Comparison of ENCODE assay signal across 9 mouse cellular contexts in genomic region chr6:52418451-52419170, GRCm38 (mm10).
DNase-seq lines count a peak whose midpoint lies in the region; ATAC-seq and TF ChIP-seq lines count a peak whose summit lies in the region.
"Had no signal": no experiment of that assay in that cellular context is flagged by ENCODE, and none has a peak within 500 bp of the region (broad histone marks: within the 10 kb centered on the region; RNA-seq: fewer than 3 reads in every experiment).

No protein-coding gene starts in this region.

- no peak for TF ChIP-seq POLR2A in limb, embryonic 14.5 days (IDR thresholded peaks at IDR 0.05; ENCODE audit: borderline replicate concordance, extremely low read depth, insufficient read depth, insufficient read length)

- no peak for TF ChIP-seq EP300 in stomach, postnatal 0 days (optimal IDR thresholded peaks at IDR 0.05)

- intact Hi-C loops in heart, postnatal 10 days (cut with DNase I): no loop called here

- 15% methylated on average over 12 of the region's 12 CpGs for WGBS in limb, embryonic 14.5 days
- WGBS in stomach, postnatal 0 days: 21% methylated on average over 12 of the region's 12 CpGs

- peak; percentile 54 for DNase-seq in testis, postnatal 10 days (ENCODE audit: low spot score)
- DNase-seq in testis, postnatal 14 days (ENCODE audit: low spot score): no peak
- DNase-seq in heart, postnatal 10 days: peak; percentile 71 to 72
- DNase-seq in limb, embryonic 14.5 days (ENCODE audit: low spot score): peak; percentile 73
- peak; percentile 59 for DNase-seq in stomach, postnatal 0 days (ENCODE audit: low spot score)
- no peak for DNase-seq in layer of hippocampus, postnatal 36 days

- no peaks in the 10 kb centered on the region for H3K36me3 ChIP-seq in limb, embryonic 14.5 days (ENCODE audit: control insufficient read depth, insufficient read depth, low read length)
- H3K36me3 ChIP-seq in stomach, postnatal 0 days (ENCODE audit: control insufficient read depth, insufficient read depth, low read length): no peaks in the 10 kb centered on the region
- H3K36me3 ChIP-seq: embryonic facial prominence, embryonic 13.5 days had no signal

- peak overlapping the region; percentile 14 for H3K4me2 ChIP-seq in limb, embryonic 14.5 days (replicated peaks; ENCODE audit: low read depth, low read length, severe bottlenecking)
- H3K4me2 ChIP-seq in stomach, postnatal 0 days (replicated peaks; ENCODE audit: low read depth): 0 out of 2 replicates have a peak overlapping the region, but pooled peaks have one; percentile 6
- H3K4me2 ChIP-seq: embryonic facial prominence, embryonic 13.5 days had no signal

- TF ChIP-seq CTCF in stomach, postnatal 0 days (IDR thresholded peaks at IDR 0.05; ENCODE audit: low read depth): no peak

- H3K4me3 ChIP-seq in limb, embryonic 14.5 days (replicated peaks; ENCODE audit: low read length): no peak overlapping the region
- H3K4me3 ChIP-seq in stomach, postnatal 0 days (ENCODE audit: low read depth, low read length): no peak overlapping the region
- H3K4me3 ChIP-seq: embryonic facial prominence, embryonic 13.5 days had no signal

- no peak overlapping the region for H3K9ac ChIP-seq in limb, embryonic 14.5 days (ENCODE audit: low read depth, low read length, severe bottlenecking)
- no peak overlapping the region for H3K9ac ChIP-seq in stomach, postnatal 0 days (ENCODE audit: low read length)
- H3K9ac ChIP-seq: embryonic facial prominence, embryonic 13.5 days had no signal

- peaks cover 4% of the 10 kb centered on the region; the same call in 1 of the 2 replicates for H3K9me3 ChIP-seq in limb, embryonic 14.5 days (ENCODE audit: control insufficient read depth, low read length)
- no peaks in the 10 kb centered on the region for H3K9me3 ChIP-seq in stomach, postnatal 0 days (ENCODE audit: control insufficient read depth, low read length)
- H3K9me3 ChIP-seq: embryonic facial prominence, embryonic 13.5 days had no signal

- H3K27ac ChIP-seq in limb, embryonic 14.5 days (replicated peaks; ENCODE audit: low read depth, low read length): no peak overlapping the region
- H3K27ac ChIP-seq in stomach, postnatal 0 days (replicated peaks): no peak overlapping the region
- H3K27ac ChIP-seq: embryonic facial prominence, embryonic 13.5 days had no signal

- H3K27me3 ChIP-seq in limb, embryonic 14.5 days (ENCODE audit: control insufficient read depth, insufficient read depth, low read length): no peaks in the 10 kb centered on the region
- no peaks in the 10 kb centered on the region for H3K27me3 ChIP-seq in stomach, postnatal 0 days (ENCODE audit: control insufficient read depth, insufficient read depth, low read length)
- H3K27me3 ChIP-seq: embryonic facial prominence, embryonic 13.5 days had no signal

- no peak for ATAC-seq in limb, embryonic 14.5 days (ENCODE audit: low FRiP score, low read depth)
- peak; percentile 56; the same call in 1 of the 2 replicates for ATAC-seq in stomach, postnatal 0 days (ENCODE audit: low FRiP score, low TSS enrichment)
- ATAC-seq in erythroid progenitor cell, adult 5-6 weeks (replicated peaks; ENCODE audit: low FRiP score, poor library complexity, severe bottlenecking): no peak
- no peak for ATAC-seq in erythroblast, adult 5-6 weeks (replicated peaks; ENCODE audit: low FRiP score, poor library complexity, severe bottlenecking)

- peaks cover 25% of the 10 kb centered on the region for H3K4me1 ChIP-seq in limb, embryonic 14.5 days (ENCODE audit: control insufficient read depth, insufficient read depth, low read length)
- H3K4me1 ChIP-seq in stomach, postnatal 0 days (replicated peaks; ENCODE audit: control insufficient read depth, insufficient read depth): no peaks in the 10 kb centered on the region; the same call in 1 of the 2 replicates

Comparison
In these comparisons a context has a peak if more than half of its experiments do, and no peak if none do; other contexts are left out.
1. DNase-seq: peak in testis, postnatal 10 days (single experiment), heart, postnatal 10 days (2 of 2), limb, embryonic 14.5 days (single experiment) and stomach, postnatal 0 days (single experiment); none in testis, postnatal 14 days (single experiment) and layer of hippocampus, postnatal 36 days (0 of 2).